Mouse (Mus musculus) cerebellum, adult 9-11 months (tissue): ENCODE data around the gene Pate1.

Experiments used
- DNase-seq: peaks from one replicate; pipeline ENCODE4 v3.0.0; 2022

The Pate1 gene

DNA sequence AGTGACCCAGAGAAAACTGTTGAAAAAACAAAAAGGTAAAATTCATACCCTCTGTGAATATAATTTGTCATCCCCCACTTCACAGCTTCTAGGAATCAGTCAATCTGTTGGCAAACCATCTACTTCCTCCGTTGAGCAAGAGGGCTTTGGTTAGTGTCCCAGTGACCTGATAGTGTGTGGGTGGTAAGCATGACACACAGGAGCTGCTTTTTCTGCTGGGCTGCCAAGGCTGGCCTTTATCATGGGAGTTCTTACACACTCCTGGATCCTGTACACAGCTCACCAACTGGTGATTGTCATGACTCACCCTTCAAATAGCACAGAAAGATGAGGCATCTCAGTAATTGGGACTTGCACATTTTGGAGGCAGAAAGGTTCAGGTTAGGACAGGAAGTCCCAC, at the start of gene Pate1:
Gene Pate1, minus strand, starts transcription at position 378 of the 400 bp plus-strand sequence.
- no peak for DNase-seq

DNA sequence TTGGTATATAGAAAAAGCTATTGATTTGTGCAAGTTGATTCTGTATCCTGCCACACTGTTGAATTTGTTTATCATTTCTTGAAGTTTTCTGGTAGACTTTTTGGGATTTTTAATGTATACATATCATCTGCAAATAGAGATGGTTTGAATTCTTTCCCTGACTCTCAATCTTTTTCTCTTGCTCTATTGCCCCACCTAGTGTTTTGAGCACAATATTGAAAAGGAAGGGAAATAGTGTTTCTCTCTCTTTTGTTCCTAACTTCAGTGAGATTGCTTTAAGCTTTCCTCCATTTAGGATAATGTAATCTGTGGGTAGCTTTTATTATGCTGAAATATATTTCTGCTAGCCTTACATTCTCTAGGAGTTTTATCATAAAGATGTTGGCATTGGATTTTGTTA, 20.1 kb upstream of the Pate1 start:
- no peak for DNase-seq

DNA sequence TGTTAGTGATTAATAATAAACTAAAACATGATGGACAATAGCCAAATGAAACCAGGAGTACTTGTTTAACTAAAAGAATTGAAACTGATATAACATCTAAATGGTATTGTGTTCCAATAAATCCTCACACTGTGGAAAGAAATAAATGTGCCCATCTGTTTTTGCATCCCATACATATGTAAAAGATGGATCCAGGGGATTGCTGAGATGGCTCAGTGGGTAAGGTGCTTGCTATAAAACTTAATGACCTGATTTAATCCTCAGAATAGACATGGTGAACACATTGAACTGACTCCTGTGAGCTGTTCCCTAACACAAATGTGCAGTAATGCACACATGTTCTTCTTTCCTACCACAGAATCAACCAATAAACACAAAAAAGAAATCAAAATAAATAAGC, 4.7 kb upstream of the Pate1 start:
- DNase-seq = no peak

DNA sequence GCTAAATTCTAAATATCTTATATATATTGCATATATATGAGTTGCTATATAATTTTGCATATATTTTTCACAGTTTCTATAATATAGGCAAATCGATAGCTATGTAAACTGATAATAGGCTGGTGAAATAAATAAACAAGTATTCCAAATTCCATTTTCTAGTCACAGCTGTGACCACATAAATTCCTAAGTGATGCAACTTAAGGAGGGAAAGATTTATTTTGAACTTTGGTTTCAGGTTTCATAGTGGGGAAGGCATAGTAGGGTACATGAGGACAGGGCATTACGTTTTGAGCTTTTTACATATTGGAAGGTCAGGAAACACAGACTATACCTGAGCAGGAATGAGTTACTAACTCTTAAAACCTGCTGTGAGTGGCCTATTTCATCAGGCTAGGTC, 13.6 kb downstream of the Pate1 start:
- no peak for DNase-seq

DNA sequence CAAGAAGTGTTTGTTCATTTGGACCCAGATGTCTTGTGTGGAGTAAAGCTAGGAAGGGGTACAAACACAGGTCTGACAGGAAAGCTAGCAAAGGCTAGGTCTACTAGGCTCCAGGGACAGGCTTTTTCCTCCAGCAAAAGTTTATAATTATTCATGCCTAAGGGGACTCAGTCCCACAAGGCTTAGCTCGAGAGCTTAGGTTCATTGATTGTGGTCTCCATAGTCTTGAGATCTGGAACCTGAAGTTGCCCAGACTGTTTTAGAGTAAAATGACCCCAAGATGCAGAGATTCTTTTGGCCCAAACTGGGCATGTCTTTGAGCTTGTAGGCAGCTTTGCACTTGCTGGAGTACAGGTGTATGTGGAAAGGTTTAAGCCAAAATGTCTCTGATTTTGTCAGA, 39.1 kb downstream of the Pate1 start, which contains the start of gene Pate3:
Gene Pate3, minus strand, starts transcription at position 101 of the 400 bp plus-strand sequence.
- no peak for DNase-seq
